Mouse (Mus musculus): ENCODE measurements around the gene Dgkb.

DNA sequence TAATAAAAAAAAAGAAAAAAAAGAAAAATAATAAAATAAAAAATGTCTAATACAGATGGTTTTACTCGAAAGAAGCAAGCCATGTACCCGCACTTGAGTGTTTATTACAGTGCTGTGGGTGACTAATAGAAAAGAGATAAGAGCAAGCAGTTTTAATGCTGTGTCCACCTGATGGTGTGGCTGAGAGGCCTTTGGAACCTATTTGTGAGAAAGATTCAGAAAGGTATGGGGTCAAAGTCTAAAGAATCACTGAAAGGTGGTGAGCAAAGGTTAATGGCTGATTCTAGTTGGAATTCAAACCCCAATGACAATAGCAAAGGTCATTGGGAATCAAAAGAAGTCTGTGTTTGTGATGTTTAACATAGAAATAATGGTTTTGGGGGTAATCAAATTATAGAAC is 124.6 kb downstream of the Dgkb start:
- TF ChIP-seq CTCF (IDR thresholded peaks at IDR 0.05; ENCODE audit: borderline replicate concordance, control insufficient read depth, extremely low read depth, insufficient read depth, low read length, poor library complexity) (no peak), POLR2A (IDR thresholded peaks at IDR 0.05; ENCODE audit: control insufficient read depth, extremely low read depth, insufficient read depth, low read length, poor library complexity) (no peak)

Data from thymus, adult 2 months (tissue).